Mouse (Mus musculus) CD4-positive, CD25-positive, alpha-beta regulatory T cell, adult 9 weeks (primary cell): ENCODE data around the gene Neurl4. TPM values are rescaled to one million over a fixed set of nuclear protein-coding genes. Genes with fewer than 3 reads are reported as not detected.

Experiments used
- polyA plus RNA-seq: library from polyadenylated mRNA; unstranded; fragments of 100-300 nt; shearing (Covaris generic); gene quantifications from one replicate; pipeline ENCODE4 v1.2.1, GENCODE M21; 2017

The Neurl4 gene
- polyA plus RNA-seq, result 4.2 TPM

GRCm38 (mm10) chr11:69900471-69901405 is at the start of gene Neurl4, which contains the start of gene 2810408A11Rik:
Gene Neurl4, plus strand, starts transcription at chr11:69901072.
Gene 2810408A11Rik, minus strand, starts transcription at chr11:69900987.

GRCm38 (mm10) chr11:69858113-69858998 is 42.5 kb upstream of the Neurl4 start, which contains the start of gene Tnk1:
Gene Tnk1, minus strand, starts transcription at chr11:69858730.

DNA sequence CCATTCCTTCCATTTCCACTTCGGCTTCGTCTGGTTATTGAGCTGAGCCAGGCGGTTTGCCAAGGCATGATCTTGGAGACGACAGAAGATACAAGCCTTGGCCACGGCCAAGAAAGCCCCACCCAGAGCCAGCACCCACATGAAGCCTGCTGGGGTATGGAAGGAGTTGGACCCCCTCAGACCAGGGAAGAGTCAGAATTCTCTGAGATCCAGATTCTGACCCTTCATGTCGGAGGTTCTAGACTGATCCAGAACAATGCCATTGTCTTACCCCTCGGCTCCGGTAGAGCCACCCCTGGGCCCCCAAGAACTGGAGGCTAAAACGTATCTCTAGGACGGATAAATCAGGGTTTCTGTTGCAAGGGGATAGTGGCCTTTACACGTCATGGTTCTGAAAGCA is 23.0 kb upstream of the Neurl4 start, which contains the start of gene Tmem95:
Tmem95 (minus strand) TSS at position 141 of the 400 bp plus-strand sequence.

DNA sequence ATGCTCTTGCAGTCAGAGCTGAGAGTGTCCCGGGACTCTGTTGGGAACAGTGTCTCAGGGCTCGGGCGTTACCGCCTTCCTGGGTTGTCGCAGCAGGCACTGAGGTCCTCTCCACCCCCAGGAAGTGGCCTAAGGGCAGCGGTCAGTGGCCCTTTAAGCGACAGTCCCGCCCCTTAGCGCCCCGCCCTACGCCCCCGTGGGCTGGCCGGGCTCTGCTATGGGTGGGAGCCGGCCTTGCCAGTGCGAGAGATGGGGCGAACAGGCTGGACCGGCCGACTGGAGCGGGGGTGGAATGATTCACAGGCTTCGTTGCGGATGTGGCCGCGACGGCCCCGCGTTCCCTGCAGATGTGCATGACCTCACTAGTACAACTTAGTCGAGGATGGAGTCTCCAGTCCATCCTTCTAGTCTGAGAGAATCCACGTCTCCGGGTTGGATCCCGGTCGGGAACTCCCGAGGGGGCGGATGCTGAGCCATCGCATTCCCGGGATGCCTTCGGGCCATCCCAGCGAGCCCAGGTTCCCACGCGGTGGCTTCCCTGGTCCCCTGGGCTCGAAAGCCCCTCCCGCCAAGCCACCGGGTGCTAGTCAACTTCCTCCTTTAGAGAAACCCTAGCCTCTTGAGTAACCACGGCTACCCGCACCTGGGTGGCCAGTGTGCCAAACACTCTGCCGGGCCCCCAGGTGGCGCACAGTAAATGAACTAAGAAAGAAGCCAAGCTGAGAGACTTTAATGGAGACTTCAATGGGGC is 19.8 kb upstream of the Neurl4 start, which contains the start of gene Kctd11:
Kctd11 (minus strand) TSS at position 554 of the 751 bp plus-strand sequence.

GRCm38 (mm10) chr11:69895291-69895690 is 5.6 kb upstream of the Neurl4 start, which contains the start of gene Acap1:
Gene Acap1, minus strand, starts transcription at chr11:69895539.

DNA sequence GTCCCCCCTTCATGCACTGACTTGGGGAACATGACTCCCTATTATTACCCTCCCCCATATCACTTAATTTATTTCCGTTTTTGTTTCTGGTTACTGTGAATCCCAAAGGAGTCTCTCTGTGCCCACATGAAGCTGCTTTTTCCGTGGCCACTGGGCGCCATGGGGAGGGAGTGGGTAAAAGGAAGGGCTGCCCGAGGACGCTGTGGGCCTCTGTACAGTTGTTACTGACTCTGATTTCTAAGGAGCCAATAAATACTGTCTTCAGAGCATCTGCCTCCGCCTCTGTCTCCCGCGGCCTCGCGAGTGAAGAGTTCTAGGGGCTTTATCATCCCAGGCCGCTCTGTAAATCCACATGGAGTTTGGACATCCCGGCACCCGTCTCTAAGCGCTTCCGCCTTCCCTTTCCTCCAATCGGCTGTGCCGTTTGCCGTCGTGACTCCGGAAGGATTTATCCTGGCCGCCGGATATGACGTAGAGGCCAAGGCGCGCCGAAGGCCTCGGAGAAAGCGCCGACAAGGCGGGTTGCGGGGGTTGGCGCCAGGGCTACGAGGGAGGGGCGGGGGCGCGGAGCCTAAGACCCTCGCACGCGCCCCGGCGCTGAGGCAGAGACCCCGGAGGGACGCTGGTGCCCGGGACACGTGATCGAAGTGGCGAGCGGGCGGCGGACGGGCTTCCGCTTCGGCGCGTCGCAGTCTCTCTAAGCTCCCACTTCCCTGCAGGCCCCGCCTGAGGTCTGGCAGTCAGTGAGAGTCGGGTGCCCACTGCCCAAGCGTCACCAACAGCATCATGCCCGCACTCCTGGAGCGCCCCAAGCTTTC is 12.9 kb downstream of the Neurl4 start, which contains the start of gene Gps2:
Gps2 (plus strand) TSS at position 335 of the 818 bp plus-strand sequence.

GRCm38 (mm10) chr11:69921114-69922011 is 20.5 kb downstream of the Neurl4 start, which contains the start of gene Eif5a:
Gene Eif5a, minus strand, starts transcription at chr11:69921958.

DNA sequence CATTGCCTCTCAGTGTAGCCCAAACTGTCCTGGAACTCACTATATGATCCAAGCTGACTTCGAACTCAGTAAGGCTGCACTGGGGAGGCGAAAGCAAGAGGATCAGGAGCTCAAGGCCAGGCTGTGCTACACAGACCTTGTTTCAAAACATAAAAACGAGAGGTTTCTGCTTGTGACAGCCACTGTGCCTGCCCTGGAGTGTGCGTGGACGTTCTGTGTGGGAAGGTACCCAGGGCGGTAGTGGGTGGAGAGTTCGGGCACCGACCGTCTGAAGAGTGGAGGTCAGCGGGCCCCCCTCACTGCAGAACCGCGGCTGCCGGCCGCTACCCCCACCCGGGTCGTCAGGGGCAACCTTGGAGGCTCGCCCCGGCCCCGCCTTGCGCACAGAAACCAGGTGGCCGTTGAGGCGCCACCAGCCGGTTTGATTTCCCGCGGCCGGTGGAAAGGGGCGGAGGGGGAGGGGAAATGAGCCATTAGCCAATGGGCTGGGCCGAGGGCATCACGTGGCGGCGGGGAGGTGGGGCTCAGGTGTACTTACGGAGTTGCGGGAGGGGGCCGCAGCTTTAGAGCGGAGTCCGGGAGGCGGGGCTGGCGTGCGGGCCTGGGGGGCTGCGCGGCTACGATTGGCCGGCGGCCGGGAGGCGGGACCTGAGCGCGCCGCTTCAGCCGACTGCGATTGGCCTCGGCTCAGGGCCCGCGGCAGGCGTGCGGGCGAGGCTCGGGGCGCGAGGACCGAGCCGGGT is 34.4 kb downstream of the Neurl4 start, which contains the start of gene Ybx2:
Ybx2 (plus strand) TSS at position 660 of the 743 bp plus-strand sequence.

GRCm38 (mm10) chr11:69948066-69948762 is 47.3 kb downstream of the Neurl4 start, which contains the start of gene Slc2a4:
Gene Slc2a4, minus strand, starts transcription at chr11:69948188.

Other genes starting within 250 kb of the Neurl4 start
- gene Sox15, start 245.8 kb upstream of the Neurl4 start, polyA plus RNA-seq, result not detected
- 66.8 TPM for gene Mpdu1, start 238.4 kb upstream of the Neurl4 start, polyA plus RNA-seq
- gene Cd68, start 234.9 kb upstream of the Neurl4 start, polyA plus RNA-seq, result 5.7 TPM
- gene Eif4a1, start 228.6 kb upstream of the Neurl4 start, polyA plus RNA-seq, result 558 TPM
- 44.6 TPM for gene Senp3, start 219.0 kb upstream of the Neurl4 start, polyA plus RNA-seq
- gene Tnfsf13, start 215.3 kb upstream of the Neurl4 start, polyA plus RNA-seq, result not detected
- gene Tnfsf12, start 205.2 kb upstream of the Neurl4 start, polyA plus RNA-seq, result not detected
- not detected for gene Tnfsfm13, start 205.0 kb upstream of the Neurl4 start, polyA plus RNA-seq
- gene Polr2a, start 142.4 kb upstream of the Neurl4 start, polyA plus RNA-seq, result 53.7 TPM
- gene Slc35g3, start 139.1 kb upstream of the Neurl4 start, polyA plus RNA-seq, result not detected
- 4.9 TPM for gene Zbtb4, start 135.2 kb upstream of the Neurl4 start, polyA plus RNA-seq
- 3.5 TPM for gene Chrnb1, start 105.1 kb upstream of the Neurl4 start, polyA plus RNA-seq
- not detected for gene Fgf11, start 99.2 kb upstream of the Neurl4 start, polyA plus RNA-seq
- not detected for gene Tmem102, start 95.4 kb upstream of the Neurl4 start, polyA plus RNA-seq
- gene Gm39566, start 85.8 kb upstream of the Neurl4 start, polyA plus RNA-seq, result not detected
- gene Spem2, start 82.6 kb upstream of the Neurl4 start, polyA plus RNA-seq, result not detected
- gene Spem1, start 78.9 kb upstream of the Neurl4 start, polyA plus RNA-seq, result not detected
- 0.65 TPM for gene Nlgn2, start 63.3 kb upstream of the Neurl4 start, polyA plus RNA-seq
- 121 TPM for gene Tmem256, start 62.6 kb upstream of the Neurl4 start, polyA plus RNA-seq
- 30.1 TPM for gene Plscr3, start 54.7 kb upstream of the Neurl4 start, polyA plus RNA-seq
- gene Tnk1, start 42.3 kb upstream of the Neurl4 start, polyA plus RNA-seq, result not detected
- gene Tmem95, start 23.1 kb upstream of the Neurl4 start, polyA plus RNA-seq, result not detected
- 1.1 TPM for gene Kctd11, start 19.7 kb upstream of the Neurl4 start, polyA plus RNA-seq
- 549 TPM for gene Acap1, start 5.5 kb upstream of the Neurl4 start, polyA plus RNA-seq
- gene 2810408A11Rik, start 85 bp upstream of the Neurl4 start, polyA plus RNA-seq, result 3.9 TPM
- gene Gps2, start 12.8 kb downstream of the Neurl4 start, polyA plus RNA-seq, result 152 TPM
- gene Eif5a, start 20.9 kb downstream of the Neurl4 start, polyA plus RNA-seq, result 1,005 TPM
- gene Ybx2, start 34.7 kb downstream of the Neurl4 start, polyA plus RNA-seq, result not detected
- gene Slc2a4, start 47.1 kb downstream of the Neurl4 start, polyA plus RNA-seq, result not detected
- gene Cldn7, start 63.7 kb downstream of the Neurl4 start, polyA plus RNA-seq, result not detected
- gene Ctdnep1, start 80.1 kb downstream of the Neurl4 start, polyA plus RNA-seq, result 26.1 TPM
- gene Elp5, start 81.4 kb downstream of the Neurl4 start, polyA plus RNA-seq, result 78.3 TPM
- gene Gabarap, start 90.1 kb downstream of the Neurl4 start, polyA plus RNA-seq, result 496 TPM
- 111 TPM for gene Phf23, start 94.7 kb downstream of the Neurl4 start, polyA plus RNA-seq
- gene Dvl2, start 99.5 kb downstream of the Neurl4 start, polyA plus RNA-seq, result 16.7 TPM
- gene Acadvl, start 114.3 kb downstream of the Neurl4 start, polyA plus RNA-seq, result 142 TPM
- gene Dlg4, start 115.9 kb downstream of the Neurl4 start, polyA plus RNA-seq, result 9.1 TPM
- gene Asgr1, start 153.0 kb downstream of the Neurl4 start, polyA plus RNA-seq, result not detected
- gene Asgr2, start 191.6 kb downstream of the Neurl4 start, polyA plus RNA-seq, result not detected
- gene Mgl2, start 229.3 kb downstream of the Neurl4 start, polyA plus RNA-seq, result not detected